Mouse (Mus musculus): ENCODE results near the gene Rsad1.

The Rsad1 gene

DNA sequence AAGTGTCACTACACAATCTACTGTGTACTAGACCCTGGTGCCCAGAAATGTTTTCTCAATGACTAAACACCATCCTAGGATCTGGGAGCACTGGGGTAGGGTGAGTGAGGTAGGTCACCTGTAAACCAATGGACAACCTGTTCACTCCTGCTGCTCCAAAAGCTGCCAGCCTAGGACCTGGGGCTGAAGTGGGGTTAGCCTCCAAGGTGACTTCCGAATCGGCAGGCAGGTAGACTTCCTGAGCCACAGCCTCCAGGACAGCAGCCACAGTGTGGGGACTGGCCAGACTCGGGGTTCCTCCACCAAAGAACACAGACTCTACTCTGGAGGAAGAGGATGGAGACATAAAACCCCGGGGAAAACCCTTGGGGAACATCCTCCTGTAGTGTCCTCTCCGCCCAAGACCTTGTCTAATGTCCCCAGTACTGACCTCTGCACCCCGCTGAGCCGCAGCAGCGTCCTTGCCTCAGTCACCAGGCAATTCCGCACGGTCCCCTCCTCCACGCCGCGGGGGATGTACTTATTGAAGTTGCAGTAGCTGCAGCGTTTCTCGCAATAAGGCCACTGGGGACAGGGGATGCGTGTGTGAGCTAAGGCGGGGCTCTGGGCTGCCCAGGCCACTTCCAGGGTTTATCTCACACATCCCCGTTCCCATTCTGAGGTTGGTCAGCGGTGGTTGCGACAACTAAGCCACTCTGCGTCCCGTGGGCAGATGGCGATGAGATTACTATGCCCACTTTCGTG, 842 bp downstream of the Rsad1 start:
- DNase-seq (ENCODE audit: low read depth): no peak

DNA sequence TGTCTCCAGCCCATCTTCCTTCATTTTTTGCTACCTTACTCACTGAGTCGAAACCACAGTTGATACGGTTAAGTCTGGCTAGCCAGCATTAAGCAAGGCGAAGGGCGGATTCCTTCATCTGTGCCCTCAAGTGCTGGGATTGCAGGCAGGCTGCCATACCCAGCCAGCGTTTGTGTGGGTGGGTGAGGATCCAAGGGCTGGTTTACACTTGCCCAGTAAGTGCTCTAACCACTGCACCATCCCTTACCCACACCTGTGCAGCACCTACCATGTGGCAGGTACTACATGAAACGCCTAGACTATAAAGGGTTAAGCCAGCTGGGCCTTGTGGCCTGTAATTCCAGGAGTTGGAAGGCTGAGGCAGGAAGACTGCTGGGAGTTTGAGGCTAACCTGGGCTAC, 1.8 kb downstream of the Rsad1 start:
- no peak for DNase-seq (ENCODE audit: low read depth)

DNA sequence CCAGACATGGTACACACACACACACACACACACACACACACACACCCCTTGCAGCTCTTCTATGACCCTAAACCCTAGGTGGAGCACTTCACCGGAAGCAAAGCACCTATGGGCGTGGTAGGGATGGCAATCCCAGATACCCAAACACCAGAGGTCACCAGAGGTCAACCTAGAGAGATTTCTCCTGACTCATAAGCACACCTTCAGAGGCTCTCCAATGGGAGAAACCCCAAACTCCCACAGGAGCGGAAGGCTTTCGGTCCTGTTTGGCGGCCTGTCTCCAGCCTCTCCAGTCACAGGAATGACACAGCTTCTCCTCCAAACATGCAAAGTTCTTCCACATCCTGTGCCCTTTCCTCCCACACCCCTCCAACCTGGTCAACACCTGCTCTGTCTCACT, 2.7 kb downstream of the Rsad1 start:
- no peak for DNase-seq (ENCODE audit: low read depth)

DNA sequence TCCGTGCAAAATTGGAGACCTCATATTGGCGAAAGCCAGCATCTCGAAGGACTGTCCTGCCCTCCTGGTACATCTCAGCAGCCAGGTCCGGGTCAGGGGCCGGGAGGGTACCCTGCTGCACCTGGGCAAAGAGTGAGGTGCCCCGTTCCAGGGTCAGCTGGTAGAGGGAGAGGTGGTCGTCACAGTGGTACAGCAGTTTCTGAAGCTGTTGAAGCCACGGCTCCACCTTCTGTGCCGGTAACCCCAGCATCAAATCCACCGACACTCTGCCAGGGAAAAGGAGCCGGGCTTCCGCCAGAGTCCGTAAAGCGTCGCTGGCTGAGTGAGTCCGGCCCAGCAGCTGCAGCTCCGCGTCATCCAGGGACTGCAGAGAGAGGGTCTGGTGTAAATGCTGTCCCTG, 4.6 kb downstream of the Rsad1 start:
- no peak for DNase-seq (ENCODE audit: low read depth)

DNA sequence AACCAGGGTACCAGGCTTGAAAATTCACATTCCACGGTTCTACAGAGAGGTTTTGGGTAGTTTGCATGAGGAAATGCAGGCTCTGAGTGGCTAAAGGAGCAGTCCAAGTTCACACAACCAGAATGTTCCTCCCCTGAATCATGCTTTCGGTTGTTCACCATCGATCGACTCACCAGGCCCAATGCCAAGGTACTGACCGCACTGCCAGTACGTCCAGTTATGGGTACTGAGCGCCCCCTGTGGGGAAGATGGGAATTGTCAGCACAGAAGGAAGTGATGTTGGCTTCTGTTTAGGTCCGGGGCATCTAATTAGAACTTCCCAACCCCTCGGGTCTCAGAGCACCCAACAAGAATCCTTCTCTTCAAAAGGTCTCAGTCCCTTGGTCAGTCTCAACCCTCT, 5.1 kb downstream of the Rsad1 start:
- DNase-seq (ENCODE audit: low read depth): peak; percentile 93

DNA sequence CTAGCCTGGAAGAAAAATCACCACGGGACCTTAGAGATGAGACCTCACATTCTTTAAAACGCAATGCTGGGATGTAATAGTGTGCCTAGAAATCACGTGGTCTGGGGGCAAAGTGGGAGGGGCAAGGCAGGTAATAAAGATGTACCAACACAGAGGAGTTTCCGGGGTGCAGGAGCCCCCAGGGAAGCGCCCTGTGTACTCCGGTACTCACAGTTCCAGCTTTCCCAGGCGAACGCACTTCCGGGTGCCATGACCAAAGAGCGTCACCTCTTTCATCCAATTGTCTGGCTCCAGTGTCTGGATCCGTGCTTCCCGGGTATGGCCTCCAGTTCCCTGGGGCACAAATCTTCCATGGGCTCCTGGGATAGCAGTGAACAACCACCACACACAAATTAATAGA, 5.7 kb downstream of the Rsad1 start:
- DNase-seq (ENCODE audit: low read depth): no peak

DNA sequence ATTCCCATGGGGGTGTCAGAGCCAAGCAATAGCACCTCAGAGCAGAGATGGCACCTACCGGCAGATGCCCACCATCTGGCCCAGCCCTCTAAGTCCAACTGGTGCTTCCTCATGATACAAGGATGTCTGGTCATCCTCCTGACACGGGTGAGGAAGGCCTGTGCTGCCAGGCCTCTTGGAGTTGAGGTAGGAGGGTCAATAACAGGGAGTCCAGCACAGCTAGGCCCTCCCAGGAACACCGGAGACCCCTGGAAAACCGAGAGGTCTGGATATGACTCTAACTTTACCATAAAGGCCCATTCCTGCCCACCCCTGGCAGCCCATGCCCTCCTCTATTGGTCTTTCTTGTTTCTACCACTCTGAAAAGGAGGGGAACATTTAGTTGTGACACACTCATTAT, 6.7 kb downstream of the Rsad1 start:
- DNase-seq (ENCODE audit: low read depth): no peak

DNA sequence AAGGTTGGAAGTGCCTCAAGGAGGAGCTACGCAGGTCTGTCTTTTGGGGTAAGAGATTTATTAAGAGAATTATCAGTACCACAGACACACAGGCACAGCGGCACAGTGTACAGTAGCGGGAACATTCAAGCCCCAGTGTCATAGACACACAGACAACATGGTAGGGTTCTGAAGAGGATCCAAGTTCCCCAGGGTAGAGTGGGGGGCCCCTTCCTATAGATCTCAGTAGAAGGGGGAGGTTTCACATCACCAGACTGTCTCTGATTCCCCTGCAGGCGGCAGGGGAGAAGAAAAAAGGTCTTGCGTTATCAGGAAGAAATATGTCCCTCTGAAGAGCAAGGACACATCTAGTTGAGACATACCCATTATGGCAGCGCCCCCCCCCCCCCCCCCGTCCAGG, 9.3 kb downstream of the Rsad1 start:
- no peak for DNase-seq (ENCODE audit: low read depth)

DNA sequence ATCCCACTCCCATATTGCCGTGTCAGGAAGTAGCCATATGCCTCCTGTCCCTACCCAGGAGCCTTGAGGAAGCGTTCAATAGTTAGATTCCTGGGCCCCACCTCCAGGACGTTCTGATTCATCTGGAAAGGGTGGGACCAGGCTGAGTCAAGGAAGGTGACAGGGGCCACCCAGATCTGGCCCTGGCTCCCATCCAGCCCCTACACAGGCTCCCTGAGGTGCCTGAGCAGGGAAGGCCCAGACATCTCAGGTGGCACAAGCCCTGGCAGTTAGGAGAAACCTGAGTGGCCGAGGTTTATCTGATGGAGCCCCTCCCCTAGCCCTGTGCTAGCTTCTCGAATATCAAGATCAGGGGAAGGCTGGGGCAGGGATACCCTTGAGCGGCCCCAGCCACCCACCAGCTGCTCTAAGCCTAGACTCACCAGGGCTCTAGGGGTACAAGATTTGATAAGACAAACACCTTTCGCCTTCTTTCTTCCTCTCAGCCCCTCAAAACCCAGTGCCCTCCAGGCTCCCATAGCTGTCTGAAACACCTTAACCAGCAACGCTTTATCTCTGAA, 10.2 kb downstream of the Rsad1 start:
- no peak for DNase-seq (ENCODE audit: low read depth)

DNA sequence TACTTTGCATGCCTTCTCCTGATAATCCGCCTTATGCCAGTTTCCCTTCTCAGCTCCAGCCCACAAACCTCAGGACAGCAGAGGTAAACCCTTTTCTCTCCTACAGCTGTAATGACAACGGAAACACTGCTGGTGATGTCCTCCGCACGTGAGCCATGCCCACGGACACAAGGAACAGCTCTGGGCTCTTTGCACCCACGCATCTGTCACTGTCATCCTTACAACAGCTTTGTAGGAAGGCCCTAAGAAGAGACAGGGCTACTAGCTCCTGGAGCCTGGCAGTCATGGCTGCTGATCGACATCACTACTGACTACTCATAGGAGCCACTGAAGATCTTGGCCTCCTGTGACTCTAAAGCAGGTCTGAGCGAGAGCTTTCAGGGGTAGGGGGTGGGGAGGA, 15.9 kb downstream of the Rsad1 start:
- no peak for DNase-seq (ENCODE audit: low read depth)

DNA sequence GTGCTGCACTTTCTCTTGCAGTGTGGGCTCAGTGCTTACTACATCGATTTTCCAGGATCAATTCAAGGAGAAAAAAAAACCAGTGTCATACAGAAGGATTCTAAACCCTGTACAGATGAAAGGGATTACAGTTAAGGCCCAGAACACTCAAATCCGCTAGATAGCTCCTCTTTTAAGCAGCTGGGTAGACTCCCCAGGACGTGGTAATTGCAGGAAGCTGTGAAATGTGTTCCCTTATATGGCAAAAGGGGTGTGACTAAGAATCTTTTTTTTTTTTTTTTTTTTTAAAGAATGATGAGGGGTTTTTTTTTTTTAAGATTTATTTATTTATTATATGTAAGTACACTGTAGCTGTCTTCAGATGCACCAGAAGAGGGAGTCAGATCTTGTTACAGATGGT, 20.2 kb downstream of the Rsad1 start:
- peak; percentile 29 for DNase-seq (ENCODE audit: low read depth)

DNA sequence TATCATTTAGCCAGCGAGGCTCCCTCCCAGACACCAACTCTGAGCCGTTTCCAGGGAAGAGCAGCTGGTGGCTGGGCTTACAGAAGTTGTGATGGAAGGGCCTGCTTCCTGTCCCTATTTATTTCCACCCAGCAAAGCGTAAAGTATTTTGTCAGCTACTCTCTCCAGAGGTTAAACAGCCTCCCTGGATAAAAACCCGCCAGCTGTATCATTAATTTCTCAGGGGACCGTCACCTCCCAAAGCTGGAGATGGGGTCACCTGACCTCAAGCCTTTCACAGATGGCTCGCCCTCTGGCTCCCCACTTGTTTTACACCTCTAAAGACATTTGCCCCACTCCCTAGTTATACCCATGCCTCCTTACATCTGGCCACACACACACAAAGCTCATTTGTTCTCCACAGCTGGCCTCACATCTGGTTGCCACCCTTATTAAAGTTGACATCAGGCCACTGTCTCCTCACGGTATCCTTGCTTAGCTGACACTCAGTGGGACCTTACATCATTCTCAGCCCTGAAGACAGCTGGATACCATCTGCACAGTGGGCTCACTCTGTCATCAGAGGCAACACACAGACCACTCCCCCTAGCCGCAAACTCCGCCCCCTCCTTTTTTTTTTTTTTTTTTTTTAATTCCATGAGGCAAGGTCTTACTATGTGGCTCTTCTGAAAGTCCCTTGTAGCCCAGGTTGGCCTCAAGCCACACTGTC, 22.7 kb downstream of the Rsad1 start:
- DNase-seq (ENCODE audit: low read depth): peak; percentile 34

DNA sequence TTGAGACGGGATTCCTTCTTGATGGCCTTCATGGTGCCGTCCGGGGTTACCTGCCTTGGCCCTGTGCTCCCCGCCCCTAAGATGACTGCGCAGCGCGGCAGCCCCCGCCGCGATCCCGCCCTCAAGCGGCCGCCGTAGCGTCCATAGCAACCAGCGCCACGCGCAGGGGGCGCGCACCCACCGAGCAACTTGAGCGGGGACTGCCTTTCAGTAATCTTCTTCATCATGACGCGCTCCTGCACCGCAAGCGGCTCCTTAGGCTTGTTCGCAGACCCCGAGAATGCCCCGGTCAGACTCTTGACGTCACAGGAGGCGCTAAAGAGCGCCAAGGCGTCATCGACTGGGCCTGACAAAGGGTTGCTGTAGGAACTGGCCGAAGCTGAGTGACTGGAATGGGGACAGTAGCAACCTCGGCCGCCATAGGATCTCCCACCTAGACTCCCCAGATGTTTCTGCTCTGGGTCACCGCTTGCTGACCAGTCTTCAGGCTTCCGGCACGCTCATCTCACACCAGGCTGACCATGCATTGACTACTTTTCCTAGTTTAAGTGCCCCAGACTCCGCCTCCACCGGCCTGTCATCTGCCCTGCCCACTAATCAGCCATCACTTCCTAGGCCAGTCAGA, 27.7 kb downstream of the Rsad1 start, which contains the start of gene Mycbpap:
TSS of gene Mycbpap (minus strand) at position 524 of the 625 bp plus-strand sequence.
- no peak for DNase-seq (ENCODE audit: low read depth)

DNA sequence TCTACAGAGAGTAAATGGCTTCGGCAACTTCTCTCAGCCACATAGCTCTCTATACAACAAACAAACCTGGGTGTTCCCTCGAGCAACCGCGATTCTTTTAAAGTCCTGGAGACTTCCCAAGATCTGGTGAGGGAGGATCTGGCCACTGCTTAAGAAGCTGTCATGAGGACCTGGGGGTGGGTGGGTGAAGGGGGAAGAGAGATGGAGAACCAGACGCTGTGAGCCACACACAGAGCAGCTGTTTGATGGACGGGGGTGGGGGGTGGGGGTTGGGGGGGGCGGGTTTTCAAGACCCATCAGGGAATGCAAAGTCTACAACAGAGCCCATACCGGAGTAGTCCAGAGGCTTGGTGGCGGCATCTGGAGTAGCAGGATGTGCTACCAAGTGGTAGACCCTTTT, 35.6 kb downstream of the Rsad1 start:
- DNase-seq (ENCODE audit: low read depth): no peak

DNA sequence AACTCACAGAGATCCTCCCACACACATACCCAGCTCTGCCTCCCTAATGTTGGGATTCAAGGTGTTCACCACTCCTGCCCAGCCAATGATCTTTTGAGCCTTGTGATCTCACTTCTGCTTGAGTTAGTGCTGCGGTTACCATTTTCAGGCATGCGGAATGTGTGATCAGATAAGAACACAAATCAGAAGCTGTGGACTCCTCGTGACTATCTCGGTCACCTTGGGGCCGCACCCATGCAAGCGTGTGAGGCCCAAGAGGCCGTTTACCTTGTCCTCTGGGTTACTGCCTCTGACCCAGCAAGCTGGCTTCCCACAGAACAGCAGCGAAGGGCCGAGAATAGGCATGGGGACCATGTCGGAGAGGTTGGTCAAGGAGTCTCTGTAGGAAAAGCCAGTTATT, 40.1 kb downstream of the Rsad1 start:
- no peak for DNase-seq (ENCODE audit: low read depth)

DNA sequence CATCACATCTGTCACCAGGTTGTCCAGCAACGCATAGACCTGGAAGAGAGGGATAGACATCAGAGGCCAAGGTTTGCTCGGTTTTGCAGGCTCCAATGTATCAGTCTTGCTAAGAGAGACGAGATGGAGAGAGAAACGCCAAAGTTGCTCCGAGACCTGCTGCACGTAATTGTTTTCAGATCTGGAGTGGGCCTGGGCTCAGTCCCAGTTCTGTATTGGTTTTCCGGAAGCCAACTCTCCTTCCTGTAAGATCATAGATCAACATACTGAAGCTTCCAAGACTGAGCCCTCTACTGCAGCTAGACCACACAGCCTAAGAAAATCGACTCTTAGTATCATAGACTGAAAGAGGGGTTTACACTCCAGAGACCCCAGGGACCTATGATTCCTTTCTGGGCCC, 47.6 kb downstream of the Rsad1 start:
- DNase-seq (ENCODE audit: low read depth): no peak

DNA sequence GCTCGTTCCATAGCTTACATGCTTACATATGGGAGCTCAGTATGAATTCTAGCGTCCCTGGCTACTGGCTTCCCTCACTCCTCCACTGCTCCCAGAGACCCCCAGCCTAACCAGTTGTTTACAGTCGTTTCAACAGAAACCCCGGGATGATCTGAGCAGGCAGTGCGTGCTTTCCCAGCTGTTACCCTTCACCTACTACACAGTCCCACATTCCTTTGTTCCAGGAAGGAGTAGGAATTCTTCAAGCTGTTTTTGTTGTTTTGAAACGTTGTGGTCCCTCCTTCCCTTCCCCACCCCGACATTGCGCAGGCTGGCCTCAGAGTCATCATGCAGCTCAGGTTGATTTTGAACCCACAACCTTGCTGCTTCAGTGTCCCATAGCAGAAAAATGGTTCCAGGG, 48.7 kb downstream of the Rsad1 start:
- DNase-seq (ENCODE audit: low read depth): no peak

DNA sequence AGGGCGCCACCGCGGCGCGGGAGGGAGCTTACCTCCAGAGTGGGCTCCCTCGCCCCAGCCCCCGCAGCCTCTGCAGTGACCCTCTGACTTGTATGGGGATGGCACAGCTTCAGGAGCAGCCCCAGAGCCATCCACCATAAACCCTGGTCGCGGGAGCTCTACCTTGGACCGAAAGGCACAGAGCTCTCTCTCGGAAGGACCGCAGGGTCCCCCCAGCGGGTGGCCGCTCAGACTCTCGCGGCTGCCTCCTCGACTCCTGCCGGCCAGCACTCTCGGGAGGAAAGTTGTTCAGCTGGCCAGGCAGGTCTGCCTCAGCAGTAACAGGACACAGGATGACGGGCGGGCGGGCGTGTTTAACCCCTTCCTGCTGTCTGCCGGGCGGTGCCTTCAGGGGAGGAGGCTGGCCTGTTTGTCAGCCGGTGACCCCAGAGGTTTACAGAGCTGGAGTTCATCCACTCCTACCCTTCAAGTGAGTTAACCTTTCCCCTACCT, 49.3 kb downstream of the Rsad1 start, which contains the start of gene Epn3:
TSS of gene Epn3 (minus strand) at position 314 of the 492 bp plus-strand sequence.
- DNase-seq (ENCODE audit: low read depth): no peak

DNA sequence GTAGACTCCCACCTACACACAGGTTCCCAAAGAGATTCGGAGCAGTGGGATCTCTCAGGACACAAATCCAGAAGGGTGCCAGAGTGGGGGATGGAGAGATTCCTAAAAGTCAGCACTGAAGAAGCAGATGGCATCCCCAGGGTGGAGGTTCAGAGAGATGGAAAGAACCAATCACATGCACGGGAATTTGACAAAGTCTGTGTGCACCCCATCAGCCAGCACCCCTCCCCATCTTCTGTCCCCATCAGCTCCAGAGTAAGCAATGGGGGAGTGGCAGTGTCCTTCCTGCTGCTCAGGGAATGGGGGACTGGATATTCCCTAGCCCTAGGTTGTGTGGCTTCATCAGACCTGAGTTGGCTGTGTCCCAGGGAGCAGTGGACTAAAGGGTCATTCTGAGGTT, 50.0 kb downstream of the Rsad1 start:
- DNase-seq (ENCODE audit: low read depth): no peak

DNA sequence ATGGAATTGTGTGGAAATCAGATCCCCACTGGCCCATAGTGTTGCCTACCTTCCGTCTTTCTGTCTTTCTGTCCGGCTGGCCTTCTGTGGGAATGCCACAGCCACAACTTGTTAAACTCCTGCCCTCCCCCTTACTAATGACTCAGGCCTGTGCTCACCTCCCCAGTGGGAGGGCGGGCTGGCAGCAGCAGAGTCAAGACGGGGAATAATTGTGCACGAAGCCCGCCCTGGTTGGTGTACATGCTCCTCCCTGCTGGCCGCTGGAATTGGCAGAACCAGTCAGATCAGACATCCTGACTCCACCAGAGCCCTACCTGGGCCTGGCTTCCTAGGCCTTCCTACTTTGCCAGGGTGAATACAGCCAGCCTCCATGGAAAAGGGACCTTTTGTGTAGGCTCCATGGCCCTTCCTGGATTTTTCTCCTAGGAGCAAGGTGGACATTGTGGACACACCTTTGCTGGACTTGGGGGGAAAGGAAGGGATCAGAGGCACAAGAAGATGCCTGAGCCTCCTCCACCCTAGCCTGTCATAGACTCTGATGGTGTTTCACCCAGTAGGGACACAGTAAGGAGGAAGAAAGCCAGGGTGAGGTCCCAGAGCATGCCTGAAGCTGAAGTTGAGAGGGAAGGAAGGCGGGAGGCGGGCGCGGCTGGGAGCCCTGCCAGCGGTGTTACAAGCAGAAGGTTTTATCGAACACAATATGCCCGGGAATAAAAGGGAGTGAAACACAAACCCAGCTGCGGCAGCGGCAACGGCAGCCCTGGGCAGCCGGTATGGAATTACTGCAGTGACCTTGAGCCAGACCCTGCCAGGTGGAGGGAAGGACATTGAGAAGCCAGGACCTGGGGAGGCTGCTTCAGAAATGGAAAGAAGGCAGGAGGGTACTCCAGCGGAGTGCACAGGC, 50.7 kb downstream of the Rsad1 start:
- no peak for DNase-seq (ENCODE audit: low read depth)

DNA sequence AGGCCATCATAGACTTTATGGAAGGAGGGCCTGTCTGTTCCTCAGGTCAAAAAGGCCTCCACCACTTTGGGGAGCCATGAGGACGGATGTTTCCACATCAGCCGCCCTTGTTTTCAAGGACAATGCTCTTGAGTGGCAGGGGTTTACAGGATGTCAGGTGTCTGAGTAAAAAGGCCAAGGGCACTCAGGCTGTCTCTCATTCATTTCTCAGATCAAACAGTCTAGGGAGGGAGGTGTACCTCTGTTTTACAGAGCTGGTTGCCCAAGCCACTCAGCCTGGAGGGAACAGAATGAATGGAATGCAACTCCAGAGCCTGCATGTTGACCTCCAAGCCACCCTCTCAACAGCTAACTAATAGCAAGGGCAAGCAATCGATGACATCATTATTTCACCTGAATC, 53.6 kb downstream of the Rsad1 start:
- no peak for DNase-seq (ENCODE audit: low read depth)

DNA sequence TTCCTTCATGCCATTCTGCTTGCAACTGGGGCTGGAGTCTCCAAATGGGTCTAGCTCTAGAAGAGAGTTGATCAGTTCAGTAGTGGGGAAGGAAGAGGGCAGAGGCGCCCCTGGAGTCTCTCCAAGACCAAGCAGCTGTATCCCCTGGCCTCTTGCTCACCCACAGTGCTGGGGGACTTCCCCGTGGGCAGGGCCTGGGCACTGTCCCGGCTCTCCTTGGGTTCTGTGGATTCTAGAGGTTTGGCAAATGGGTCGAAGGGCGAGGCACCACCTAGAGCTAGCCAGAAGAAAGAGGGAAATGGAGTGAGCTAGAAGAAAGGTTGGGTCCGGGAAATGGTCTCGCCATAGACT, 57.3 kb downstream of the Rsad1 start:
- no peak for DNase-seq (ENCODE audit: low read depth)
